8 mouse cellular contexts compared by ENCODE assay signal in the genomic region with DNA sequence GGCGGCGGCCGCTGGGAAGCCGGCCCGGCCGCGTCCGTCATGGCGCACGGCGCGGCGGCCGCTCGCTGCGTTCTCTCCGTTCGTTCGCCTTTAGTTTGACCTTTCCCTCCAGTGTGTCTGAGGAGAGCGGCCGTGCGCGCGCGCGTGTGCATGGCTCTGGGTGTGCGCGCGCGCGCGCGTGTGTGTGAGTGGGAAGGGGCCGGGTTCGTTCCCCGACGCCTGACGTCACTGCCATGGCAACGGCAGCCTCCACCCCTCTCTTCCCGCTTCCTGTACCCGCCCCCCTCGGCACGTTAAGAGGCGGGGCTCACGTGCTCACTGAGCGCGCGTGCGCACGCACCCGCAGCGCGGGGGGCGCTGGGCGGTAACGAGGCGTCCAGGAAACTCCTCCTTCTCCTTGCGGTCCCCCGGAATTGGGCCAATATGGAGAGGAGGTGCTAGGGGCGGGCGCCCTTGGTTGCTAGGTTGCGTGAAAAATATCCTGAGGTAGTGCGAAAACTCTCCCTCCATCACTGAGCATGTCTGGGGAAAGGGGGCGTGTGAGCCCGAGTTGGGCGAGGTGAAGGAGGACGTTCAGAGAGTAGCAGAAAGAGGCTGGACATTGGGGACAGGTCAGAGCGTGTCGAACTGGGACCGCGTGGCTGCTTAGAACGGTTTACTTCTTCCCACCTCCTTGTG.
DNase-seq lines count a peak whose midpoint lies in the region; ATAC-seq and TF ChIP-seq lines count a peak whose summit lies in the region.

No protein-coding gene starts in this region.

- peak overlapping the region; percentile 97 for H3K27ac ChIP-seq in heart, embryonic 11.5 days (ENCODE audit: low read depth, low read length)
- H3K27ac ChIP-seq in kidney, embryonic 16.5 days (ENCODE audit: low read length) = peak overlapping the region; percentile 97
- H3K27ac ChIP-seq in liver, adult 2 months (replicated peaks; ENCODE audit: insufficient read depth, low read depth, low read length) = peak overlapping the region; percentile 64

- H3K4me3 ChIP-seq in erythroblast, embryonic 14.5 days (replicated peaks) = peak overlapping the region; percentile 84
- peak overlapping the region; percentile 92 for H3K4me3 ChIP-seq in heart, embryonic 11.5 days (ENCODE audit: low read depth, low read length)
- peak overlapping the region; percentile 88 for H3K4me3 ChIP-seq in kidney, embryonic 16.5 days (ENCODE audit: low read length)
- peak overlapping the region; percentile 67 for H3K4me3 ChIP-seq in liver, adult 2 months (ENCODE audit: insufficient read depth, low read depth, low read length)
- peak overlapping the region; percentile 58 for H3K4me3 ChIP-seq in myocyte

- ATAC-seq in heart, embryonic 11.5 days (replicated peaks; ENCODE audit: insufficient number of reproducible peaks, low FRiP score, low TSS enrichment) = peak; percentile 93
- ATAC-seq in kidney, embryonic 16.5 days (ENCODE audit: low FRiP score, low TSS enrichment) = peak; percentile 98

- peak overlapping the region; percentile 74 for H3K4me2 ChIP-seq in heart, embryonic 11.5 days
- peak overlapping the region; percentile 79 for H3K4me2 ChIP-seq in kidney, embryonic 16.5 days (replicated peaks; ENCODE audit: low read depth, low read length)
- peak overlapping the region; percentile 68 for H3K4me2 ChIP-seq in myocyte (ENCODE audit: low read depth)

- no peak for TF ChIP-seq CTCF in brain, embryonic 14.5 days (IDR thresholded peaks at IDR 0.05; ENCODE audit: borderline replicate concordance, extremely low read depth, insufficient read depth, insufficient read length)
- no peak for TF ChIP-seq CTCF in liver, adult 2 months (IDR thresholded peaks at IDR 0.05; ENCODE audit: low read depth, low read length)

- H3K79me2 ChIP-seq in liver, adult 2 months (ENCODE audit: control insufficient read depth, insufficient read depth, low read length) = peaks cover 5% of the 10 kb centered on the region; the same call in 1 of the 2 replicates
- H3K79me2 ChIP-seq in myocyte (ENCODE audit: control insufficient read depth, insufficient read depth) = peaks cover 42% of the 10 kb centered on the region

- no peaks in the 10 kb centered on the region for H3K9me3 ChIP-seq in erythroblast, embryonic 14.5 days (ENCODE audit: control insufficient read depth, low read length)
- no peaks in the 10 kb centered on the region for H3K9me3 ChIP-seq in heart, embryonic 11.5 days (replicated peaks; ENCODE audit: control insufficient read depth, low read length)
- no peaks in the 10 kb centered on the region for H3K9me3 ChIP-seq in kidney, embryonic 16.5 days (ENCODE audit: low read length)

- no peaks in the 10 kb centered on the region for H3K36me3 ChIP-seq in erythroblast, embryonic 14.5 days (ENCODE audit: control insufficient read depth)
- H3K36me3 ChIP-seq in heart, embryonic 11.5 days (ENCODE audit: control insufficient read depth, insufficient read depth, low read length) = no peaks in the 10 kb centered on the region
- H3K36me3 ChIP-seq in kidney, embryonic 16.5 days (ENCODE audit: insufficient read depth, low read length) = no peaks in the 10 kb centered on the region
- H3K36me3 ChIP-seq in liver, adult 2 months (ENCODE audit: control insufficient read depth, insufficient read depth, low read length) = no peaks in the 10 kb centered on the region
- H3K36me3 ChIP-seq in myocyte (ENCODE audit: control insufficient read depth, insufficient read depth) = no peaks in the 10 kb centered on the region
- H3K36me3 ChIP-seq in splenic B cell, adult 2 months (ENCODE audit: control insufficient read depth, insufficient read depth, low read length, poor library complexity, severe bottlenecking) = no peaks in the 10 kb centered on the region

- peak overlapping the region; percentile 96 for H3K9ac ChIP-seq in heart, embryonic 11.5 days (ENCODE audit: low read depth, low read length)
- H3K9ac ChIP-seq in kidney, embryonic 16.5 days (replicated peaks; ENCODE audit: low read length) = peak overlapping the region; percentile 91
- H3K9ac ChIP-seq in liver, adult 2 months (ENCODE audit: low read depth, low read length) = peak overlapping the region; percentile 77

- peak overlapping the region; percentile 90 for H3ac ChIP-seq in myocyte (ENCODE audit: control insufficient read depth, insufficient read length)

- peaks cover 2% of the 10 kb centered on the region; the same call in 1 of the 2 replicates for H3K27me3 ChIP-seq in erythroblast, embryonic 14.5 days (ENCODE audit: control insufficient read depth)
- H3K27me3 ChIP-seq in heart, embryonic 11.5 days (ENCODE audit: control insufficient read depth, insufficient read depth, low read length) = no peaks in the 10 kb centered on the region
- H3K27me3 ChIP-seq in kidney, embryonic 16.5 days (ENCODE audit: insufficient read depth, low read length) = no peaks in the 10 kb centered on the region
- no peaks in the 10 kb centered on the region for H3K27me3 ChIP-seq in liver, adult 2 months (ENCODE audit: control insufficient read depth, insufficient read depth, low read length)
- no peaks in the 10 kb centered on the region for H3K27me3 ChIP-seq in myocyte (ENCODE audit: control insufficient read depth, insufficient read depth, insufficient read length)
- no peaks in the 10 kb centered on the region for H3K27me3 ChIP-seq in splenic B cell, adult 2 months (ENCODE audit: control insufficient read depth, insufficient read depth, low read length, poor library complexity, severe bottlenecking)

- peaks cover 29% of the 10 kb centered on the region for H3K4me1 ChIP-seq in erythroblast, embryonic 14.5 days (ENCODE audit: control insufficient read depth)
- H3K4me1 ChIP-seq in heart, embryonic 11.5 days (ENCODE audit: control insufficient read depth, insufficient read depth, low read length) = peaks cover 4% of the 10 kb centered on the region; the same call in 1 of the 2 replicates
- peaks cover 16% of the 10 kb centered on the region for H3K4me1 ChIP-seq in kidney, embryonic 16.5 days (ENCODE audit: insufficient read depth, low read length)
- H3K4me1 ChIP-seq in liver, adult 2 months (ENCODE audit: control insufficient read depth, insufficient read depth, low read length) = peaks cover 6% of the 10 kb centered on the region

- peak; percentile 51; the same call in 1 of the 2 replicates for TF ChIP-seq POLR2A in brain, embryonic 14.5 days (IDR thresholded peaks at IDR 0.05; ENCODE audit: borderline replicate concordance, extremely low read depth, insufficient read depth, insufficient read length, poor library complexity, severe bottlenecking)
- TF ChIP-seq POLR2A in liver, adult 2 months (IDR thresholded peaks at IDR 0.05; ENCODE audit: extremely low read depth, insufficient read depth, low read length) = peak; percentile 68
- peak; percentile 82 for TF ChIP-seq POLR2A in myocyte (IDR thresholded peaks at IDR 0.05; ENCODE audit: insufficient read length, low read depth)

- peak; percentile 99 for DNase-seq in B cell, adult 2 months
- peak; percentile 100 for DNase-seq in brain, embryonic 14.5 days (ENCODE audit: low read depth)
- DNase-seq in liver, adult 2 months (ENCODE audit: extremely low read depth, low read depth, low spot score) = peak; percentile 95
- peak; percentile 99 for DNase-seq in splenic B cell, adult 2 months (ENCODE audit: low read depth, low spot score)

- under 1% methylated on average over 66 of the region's 72 CpGs for WGBS in heart, embryonic 11.5 days (ENCODE audit: insufficient replicate concordance)
- WGBS in kidney, embryonic 16.5 days = under 1% methylated on average over 51 of the region's 72 CpGs
- 6% methylated on average over 72 of the region's 72 CpGs for WGBS in liver, adult 2 months

TF ChIP-seq in myocyte, 11 proteins besides CTCF, POLR2A, EP300 and RAD21:
- no peak for TF ChIP-seq CEBPB (IDR thresholded peaks at IDR 0.05; ENCODE audit: insufficient read depth, poor library complexity, severe bottlenecking)
- no peak for TF ChIP-seq MAX (IDR thresholded peaks at IDR 0.05; ENCODE audit: low read depth)
- no peak for TF ChIP-seq E2F4 (IDR thresholded peaks at IDR 0.05; ENCODE audit: insufficient read depth)
- TF ChIP-seq POLR2AphosphoS2 (IDR thresholded peaks at IDR 0.05; ENCODE audit: insufficient read length, low read depth) = peak; percentile 74
- TF ChIP-seq USF1 (IDR thresholded peaks at IDR 0.05; ENCODE audit: low read depth) = peak; percentile 82
- no peak for TF ChIP-seq REST (IDR thresholded peaks at IDR 0.05; ENCODE audit: insufficient read depth, insufficient read length)
- peak; percentile 52 for TF ChIP-seq SRF (IDR thresholded peaks at IDR 0.05; ENCODE audit: control insufficient read depth, insufficient read length, low read depth)
- TF ChIP-seq TCF3 (IDR thresholded peaks at IDR 0.05; ENCODE audit: insufficient read length, low read depth) = no peak
- TF ChIP-seq TCF12 (IDR thresholded peaks at IDR 0.05; ENCODE audit: insufficient read depth, poor library complexity, severe bottlenecking) = no peak
- TF ChIP-seq MYOD1 (IDR thresholded peaks at IDR 0.05; ENCODE audit: control insufficient read depth in 1 of 3, insufficient read length in 2 of 3, low read depth in 2 of 3) = no peak
- peak in 1 of 3 experiments; percentile 41 for TF ChIP-seq MYOG (IDR thresholded peaks at IDR 0.05; ENCODE audit: control insufficient read depth in 1 of 3, insufficient read depth in 1 of 3, insufficient read length in 2 of 3, low read depth in 2 of 3)

Comparison
In these comparisons a context has a peak if more than half of its experiments do, and no peak if none do; other contexts are left out.
1. Peak in every context shown above with its lines: DNase-seq, ATAC-seq, H3K4me3 ChIP-seq and H3K27ac ChIP-seq.